In the genomic region with DNA sequence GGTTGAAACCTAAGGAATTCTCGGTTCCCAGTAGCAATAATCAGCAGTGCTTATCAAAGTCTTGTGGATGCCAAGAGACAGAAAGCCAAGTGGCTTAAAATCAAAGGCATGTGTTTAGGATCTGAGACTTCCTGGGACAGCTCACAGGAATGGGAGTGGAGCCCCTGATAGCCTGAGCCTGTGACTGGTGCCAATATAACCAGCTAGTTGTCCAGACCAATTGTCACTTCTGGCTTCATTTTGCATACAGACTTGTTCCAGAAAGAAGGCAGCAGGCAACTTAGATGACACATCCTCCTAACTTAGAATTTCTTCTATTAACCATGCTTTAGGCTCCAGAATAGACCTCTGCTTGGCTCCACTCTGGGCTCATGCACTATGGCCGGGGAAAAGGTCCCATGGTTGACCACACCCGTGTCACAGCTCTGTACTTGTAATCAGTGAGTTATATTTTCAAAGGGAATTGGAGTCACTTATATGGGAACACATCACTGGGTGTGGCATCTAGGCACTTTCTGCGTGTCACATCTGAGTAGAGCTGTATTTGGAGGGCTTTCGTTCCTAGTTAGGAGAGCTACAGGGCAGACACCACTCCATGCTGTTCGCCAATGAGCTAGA, we compare ENCODE assay signal across 13 mouse cellular contexts. TPM values are rescaled to one million over a fixed set of nuclear protein-coding genes. Genes with fewer than 3 reads are reported as not detected.
A peak's percentile ranks its signal among the peaks of the same experiment; 100 is the strongest.
DNase-seq lines count a peak whose midpoint lies in the region; ATAC-seq and TF ChIP-seq lines count a peak whose summit lies in the region.
"Had no signal": no experiment of that assay in that cellular context is flagged by ENCODE, and none has a peak within 500 bp of the region (broad histone marks: within the 10 kb centered on the region; RNA-seq: fewer than 3 reads in every experiment).

No protein-coding gene starts in this region.

- peak overlapping the region; percentile 49 for H3K4me3 ChIP-seq in heart, embryonic 10.5 days
- H3K4me3 ChIP-seq in E14TG2a.4 (replicated peaks; ENCODE audit: low read length): peak overlapping the region; percentile 32
- H3K4me3 ChIP-seq in heart, embryonic 14.5 days (ENCODE audit: control insufficient read depth in 1 of 2, insufficient read depth in 1 of 2, low read depth in 1 of 2, low read length in 2 of 2): peak overlapping the region in 1 of 2 experiments; percentile 21; a peak in 1 of 4 replicates
- H3K4me3 ChIP-seq in liver, embryonic 13.5 days (replicated peaks): peak overlapping the region; percentile 11; the same call in 1 of the 2 replicates
- H3K4me3 ChIP-seq: forebrain, embryonic 12.5 days; midbrain, embryonic 12.5 days had no signal

- no peak; the same call in 1 of the 2 replicates for ATAC-seq in heart, embryonic 14.5 days (ENCODE audit: insufficient number of reproducible peaks, insufficient read depth, low FRiP score, low read depth)
- no peak for ATAC-seq in liver, embryonic 13.5 days (ENCODE audit: low read depth)

- H3K4me2 ChIP-seq in heart, embryonic 14.5 days (ENCODE audit: low read length): peak overlapping the region; percentile 61
- peak overlapping the region; percentile 48 for H3K4me2 ChIP-seq in liver, embryonic 13.5 days
- H3K4me2 ChIP-seq: forebrain, embryonic 12.5 days had no signal

- WGBS in heart, embryonic 10.5 days: 59% methylated on average over 6 of the region's 6 CpGs
- 43% methylated on average over 6 of the region's 6 CpGs for WGBS in heart, embryonic 14.5 days
- WGBS in liver, embryonic 13.5 days (ENCODE audit: insufficient replicate concordance): 64% methylated on average over 6 of the region's 6 CpGs

- no peaks in the 10 kb centered on the region for H3K36me3 ChIP-seq in heart, embryonic 10.5 days
- H3K36me3 ChIP-seq in E14TG2a.4 (ENCODE audit: insufficient read depth, low read length): no peaks in the 10 kb centered on the region
- H3K36me3 ChIP-seq in heart, embryonic 14.5 days (ENCODE audit: control insufficient read depth, insufficient read depth, low read length): no peaks in the 10 kb centered on the region
- H3K36me3 ChIP-seq in liver, embryonic 13.5 days: no peaks in the 10 kb centered on the region
- H3K36me3 ChIP-seq: forebrain, embryonic 12.5 days; limb, embryonic 15.5 days; midbrain, embryonic 12.5 days had no signal

- H3K27ac ChIP-seq in heart, embryonic 10.5 days: peak overlapping the region; percentile 52; the same call in 1 of the 2 replicates
- no peak overlapping the region for H3K27ac ChIP-seq in heart, embryonic 14.5 days (replicated peaks in 1 of 2; ENCODE audit: control insufficient read depth in 1 of 2, insufficient read depth in 1 of 2, low read depth in 2 of 2, low read length in 2 of 2)
- no peak overlapping the region for H3K27ac ChIP-seq in liver, embryonic 13.5 days
- H3K27ac ChIP-seq: forebrain, embryonic 12.5 days; limb, embryonic 15.5 days; midbrain, embryonic 12.5 days had no signal

- no peaks in the 10 kb centered on the region for H3K9me3 ChIP-seq in heart, embryonic 10.5 days
- no peaks in the 10 kb centered on the region for H3K9me3 ChIP-seq in E14TG2a.4 (ENCODE audit: low read length)
- no peaks in the 10 kb centered on the region for H3K9me3 ChIP-seq in heart, embryonic 14.5 days (ENCODE audit: control insufficient read depth, low read length)
- no peaks in the 10 kb centered on the region for H3K9me3 ChIP-seq in liver, embryonic 13.5 days (replicated peaks)
- H3K9me3 ChIP-seq: forebrain, embryonic 12.5 days; limb, embryonic 15.5 days; midbrain, embryonic 12.5 days had no signal

- no peak for TF ChIP-seq CTCF in E14TG2a.4 (conservative IDR thresholded peaks at IDR 0.05; ENCODE audit: low read length)

- 0 out of 2 replicates have a peak overlapping the region, but pooled peaks have one; percentile 21 for H3K9ac ChIP-seq in heart, embryonic 14.5 days (ENCODE audit: low read length)
- H3K9ac ChIP-seq in liver, embryonic 13.5 days: no peak overlapping the region
- H3K9ac ChIP-seq: forebrain, embryonic 12.5 days; limb, embryonic 15.5 days; midbrain, embryonic 12.5 days had no signal

- peaks cover 22% of the 10 kb centered on the region for H3K4me1 ChIP-seq in heart, embryonic 10.5 days
- peaks cover 27% of the 10 kb centered on the region for H3K4me1 ChIP-seq in E14TG2a.4 (replicated peaks; ENCODE audit: low read depth, low read length)
- H3K4me1 ChIP-seq in heart, embryonic 14.5 days (ENCODE audit: control insufficient read depth in 2 of 2, insufficient read depth in 2 of 2, low read length in 2 of 2): peaks cover 13 to 14% of the 10 kb centered on the region in 2 experiments
- H3K4me1 ChIP-seq in liver, embryonic 13.5 days (replicated peaks): peaks cover 62% of the 10 kb centered on the region

- H3K27me3 ChIP-seq in heart, embryonic 10.5 days (ENCODE audit: insufficient read depth, poor library complexity, severe bottlenecking): no peaks in the 10 kb centered on the region
- H3K27me3 ChIP-seq in E14TG2a.4 (ENCODE audit: insufficient read depth, low read length): peaks cover 3% of the 10 kb centered on the region; the same call in 1 of the 2 replicates
- no peaks in the 10 kb centered on the region for H3K27me3 ChIP-seq in heart, embryonic 14.5 days (ENCODE audit: control insufficient read depth, insufficient read depth, low read length)
- H3K27me3 ChIP-seq in liver, embryonic 13.5 days: peaks cover 24% of the 10 kb centered on the region

- intact Hi-C loops in heart, postnatal 25 days (cut with DNase I): no loop called here

- DNase-seq in heart, embryonic 10.5 days (ENCODE audit: low spot score): no peak
- DNase-seq in heart, postnatal 25 days (ENCODE audit: low spot score): no peak
- no peak for DNase-seq in liver, embryonic 13.5 days
- DNase-seq in thymus, postnatal 25 days: no peak
- DNase-seq in kidney, adult 9 months: no peak
- no peak for DNase-seq in testis, postnatal 14 days (ENCODE audit: low spot score)
- DNase-seq: cerebellum, postnatal 36 days had no signal

RNA-seq across cellular contexts. Expression of gene Ociad2, which starts 18.4 kb away (rescaled TPM):
- 21.0 and 23.1 TPM in 2 replicates for polyA plus RNA-seq in heart, embryonic 10.5 days (2016; fragmentation: Nextera tagmentation; extraction: Ambion mirVana)
- total RNA-seq in heart, postnatal 25 days (2021): 1 to 10 TPM; 8.8 to 9.5 TPM
- 21.1 and 22.2 TPM in 2 replicates for polyA plus RNA-seq in heart, embryonic 14.5 days (2014; fragmentation: Nextera tagmentation; extraction: Ambion mirVana)
- 5.3 and 6.0 TPM in 2 replicates for polyA plus RNA-seq in liver, embryonic 13.5 days (2015; fragmentation: Nextera tagmentation; extraction: Ambion mirVana)

RNA-seq across cellular contexts. Expression of gene Cwh43, which starts 46.6 kb away (rescaled TPM):
- 0.09 TPM in 1 of 2 replicates, not detected in the other for polyA plus RNA-seq in heart, embryonic 10.5 days (2016; fragmentation: Nextera tagmentation; extraction: Ambion mirVana)
- total RNA-seq in heart, postnatal 25 days (2021): not detected
- polyA plus RNA-seq in heart, embryonic 14.5 days (2014; fragmentation: Nextera tagmentation; extraction: Ambion mirVana): not detected in 2 replicates
- not detected in 2 replicates for polyA plus RNA-seq in liver, embryonic 13.5 days (2015; fragmentation: Nextera tagmentation; extraction: Ambion mirVana)
- total RNA-seq: hematopoietic stem cell, adult 5-6 weeks had no signal
